Mouse (Mus musculus): ENCODE data around the gene Ap1g2. TPM values are rescaled to one million over a fixed set of nuclear protein-coding genes. Genes with fewer than 3 reads are reported as not detected.

The Ap1g2 gene
- polyA plus RNA-seq, 1 experiment from 2014 or later, result 6.9 TPM

- Histone ChIP-seq H3K27me3 (replicated peaks; ENCODE audit: control insufficient read depth, insufficient read depth, low read length) (no peaks in the 10 kb centered on the region), H3K4me1 (ENCODE audit: control insufficient read depth, insufficient read depth, low read depth, low read length) (no peaks in the 10 kb centered on the region), H3K4me2 (ENCODE audit: low read length) (no peak overlapping the region), H3K36me3 (ENCODE audit: control insufficient read depth, insufficient read depth, low read length) (no peaks in the 10 kb centered on the region), H3K27ac (ENCODE audit: low read depth, low read length) (no peak overlapping the region), H3K9ac (ENCODE audit: low read depth, low read length) (no peak overlapping the region), H3K9me3 (ENCODE audit: control insufficient read depth, low read length) (no peaks in the 10 kb centered on the region), H3K4me3 (ENCODE audit: low read length) (no peak overlapping the region)
- ATAC-seq, result no peak
- WGBS, result 79% methylated on average over 8 of the region's 8 CpGs
Observed at GRCm38 (mm10) chr14:55135676-55136075, 29.3 kb upstream of the Ap1g2 start.

GRCm38 (mm10) chr14:55126521-55126920 lies 20.1 kb upstream of the Ap1g2 start:
- no peak for ATAC-seq
- Histone ChIP-seq H3K9me3 (ENCODE audit: control insufficient read depth, low read length) (no peaks in the 10 kb centered on the region), H3K27ac (ENCODE audit: low read depth, low read length) (no peak overlapping the region), H3K4me1 (ENCODE audit: control insufficient read depth, insufficient read depth, low read depth, low read length) (peaks cover 12% of the 10 kb centered on the region), H3K36me3 (ENCODE audit: control insufficient read depth, insufficient read depth, low read length) (no peaks in the 10 kb centered on the region), H3K27me3 (replicated peaks; ENCODE audit: control insufficient read depth, insufficient read depth, low read length) (no peaks in the 10 kb centered on the region), H3K4me3 (ENCODE audit: low read length) (no peak overlapping the region), H3K9ac (ENCODE audit: low read depth, low read length) (no peak overlapping the region), H3K4me2 (ENCODE audit: low read length) (no peak overlapping the region)
- 60% methylated on average over 7 of the region's 7 CpGs for WGBS

DNA sequence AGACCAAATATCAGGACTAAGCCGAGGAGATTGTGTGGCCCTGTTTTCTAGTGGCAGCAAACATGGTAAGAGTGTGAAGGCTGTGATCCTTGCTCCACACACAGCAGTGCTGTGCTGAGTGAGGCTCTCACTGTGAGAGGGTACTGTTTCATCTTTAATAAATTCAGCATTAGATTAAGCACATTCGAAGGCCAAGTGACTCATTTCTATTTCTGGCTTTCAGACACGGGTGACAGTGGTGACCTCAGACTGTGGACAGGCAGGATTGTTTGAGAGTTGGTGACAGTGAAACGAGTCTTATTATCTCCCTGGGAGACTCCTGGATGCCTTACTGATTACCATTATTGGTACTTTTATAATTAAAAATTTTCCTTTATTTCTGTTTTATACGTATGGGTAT lies 19.3 kb upstream of the Ap1g2 start:
- Histone ChIP-seq H3K36me3 (ENCODE audit: control insufficient read depth, insufficient read depth, low read length) (no peaks in the 10 kb centered on the region), H3K9me3 (ENCODE audit: control insufficient read depth, low read length) (no peaks in the 10 kb centered on the region), H3K4me3 (ENCODE audit: low read length) (no peak overlapping the region), H3K4me2 (ENCODE audit: low read length) (no peak overlapping the region), H3K27ac (ENCODE audit: low read depth, low read length) (no peak overlapping the region), H3K9ac (ENCODE audit: low read depth, low read length) (no peak overlapping the region), H3K4me1 (ENCODE audit: control insufficient read depth, insufficient read depth, low read depth, low read length) (peaks cover 12% of the 10 kb centered on the region), H3K27me3 (replicated peaks; ENCODE audit: control insufficient read depth, insufficient read depth, low read length) (no peaks in the 10 kb centered on the region)
- no peak for ATAC-seq
- WGBS, result 89% methylated on average over 5 of the region's 5 CpGs

- H3K27ac ChIP-seq (ENCODE audit: low read depth, low read length), result peak overlapping the region; percentile 77
- peak overlapping the region; percentile 43 for H3K4me2 ChIP-seq (ENCODE audit: low read length)
- H3K4me1 ChIP-seq (ENCODE audit: control insufficient read depth, insufficient read depth, low read depth, low read length), result peaks cover 16% of the 10 kb centered on the region
- ATAC-seq, result peak; percentile 44
- no peaks in the 10 kb centered on the region for H3K9me3 ChIP-seq (ENCODE audit: control insufficient read depth, low read length)
- H3K36me3 ChIP-seq (ENCODE audit: control insufficient read depth, insufficient read depth, low read length), result no peaks in the 10 kb centered on the region
- no peaks in the 10 kb centered on the region for H3K27me3 ChIP-seq (replicated peaks; ENCODE audit: control insufficient read depth, insufficient read depth, low read length)
- H3K4me3 ChIP-seq (ENCODE audit: low read length), result 0 out of 2 replicates have a peak overlapping the region, but pooled peaks have one; percentile 10
- 12% methylated on average over 8 of the region's 8 CpGs for WGBS
- H3K9ac ChIP-seq (ENCODE audit: low read depth, low read length), result peak overlapping the region; percentile 51
Observed at GRCm38 (mm10) chr14:55122359-55122758, 16.0 kb upstream of the Ap1g2 start.

DNA sequence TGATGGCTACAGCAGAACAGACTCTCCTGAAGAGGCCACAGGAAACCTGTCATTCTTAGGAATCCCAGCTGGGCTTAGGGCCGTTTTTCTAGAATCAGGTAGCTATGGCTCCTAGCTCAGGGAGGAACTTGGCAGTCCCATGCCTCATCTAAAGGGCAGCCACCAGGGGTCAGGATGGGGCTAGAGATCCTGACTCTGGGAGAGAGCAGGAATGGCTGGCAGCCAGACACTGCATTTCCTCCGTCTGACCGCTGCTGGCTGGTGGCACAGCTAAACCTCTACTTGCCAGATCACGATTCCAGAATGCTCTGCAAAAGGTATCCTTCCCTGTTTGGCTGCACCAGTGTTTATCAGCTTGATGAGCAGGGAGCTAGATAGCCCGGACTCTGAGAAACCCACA lies 15.6 kb upstream of the Ap1g2 start:
- peak overlapping the region; percentile 77 for H3K27ac ChIP-seq (ENCODE audit: low read depth, low read length)
- 5% methylated on average over 5 of the region's 5 CpGs for WGBS
- H3K9ac ChIP-seq (ENCODE audit: low read depth, low read length), result peak overlapping the region; percentile 51
- 0 out of 2 replicates have a peak overlapping the region, but pooled peaks have one; percentile 10 for H3K4me3 ChIP-seq (ENCODE audit: low read length)
- H3K36me3 ChIP-seq (ENCODE audit: control insufficient read depth, insufficient read depth, low read length), result no peaks in the 10 kb centered on the region
- peaks cover 20% of the 10 kb centered on the region for H3K4me1 ChIP-seq (ENCODE audit: control insufficient read depth, insufficient read depth, low read depth, low read length)
- H3K27me3 ChIP-seq (replicated peaks; ENCODE audit: control insufficient read depth, insufficient read depth, low read length), result no peaks in the 10 kb centered on the region
- peak; percentile 92 for ATAC-seq
- peak overlapping the region; percentile 43 for H3K4me2 ChIP-seq (ENCODE audit: low read length)
- no peaks in the 10 kb centered on the region for H3K9me3 ChIP-seq (ENCODE audit: control insufficient read depth, low read length)

DNA sequence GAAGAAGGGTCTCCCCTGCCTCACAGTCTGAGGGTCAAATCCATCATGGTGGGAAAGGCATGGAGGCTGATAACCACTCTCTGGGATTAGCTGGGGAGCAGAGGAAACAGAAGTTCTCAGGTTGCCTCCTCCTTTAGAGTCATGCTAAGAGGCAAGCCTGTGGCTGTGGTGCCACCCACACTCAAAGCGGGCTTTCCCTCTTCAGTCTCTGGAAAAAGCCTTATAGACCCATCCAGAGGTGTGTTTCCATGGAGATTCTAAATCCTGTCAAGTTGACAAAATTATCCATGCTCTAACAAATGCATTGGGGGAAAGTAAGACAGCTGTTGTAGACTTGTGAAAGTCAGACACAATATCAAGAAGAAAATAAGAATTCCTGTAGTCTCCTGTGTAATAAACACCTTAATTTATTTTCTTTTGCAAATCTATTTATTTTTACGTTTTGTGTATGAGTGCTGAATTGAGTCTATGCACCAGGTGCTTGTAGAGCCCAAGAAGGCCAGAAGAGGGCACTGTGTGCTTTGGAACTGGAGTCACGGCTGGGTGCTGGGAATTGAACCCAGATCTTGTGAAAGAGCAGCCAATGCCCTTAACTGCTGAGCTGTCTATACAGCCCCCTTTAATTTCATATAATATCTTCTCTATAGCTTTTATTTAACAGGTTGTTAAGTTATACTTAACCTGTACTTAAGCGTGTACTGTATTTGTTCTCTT lies 13.2 kb upstream of the Ap1g2 start:
- H3K27ac ChIP-seq (ENCODE audit: low read depth, low read length), result no peak overlapping the region
- H3K36me3 ChIP-seq (ENCODE audit: control insufficient read depth, insufficient read depth, low read length), result no peaks in the 10 kb centered on the region
- H3K4me3 ChIP-seq (ENCODE audit: low read length), result no peak overlapping the region
- H3K9ac ChIP-seq (ENCODE audit: low read depth, low read length), result no peak overlapping the region
- 71% methylated on average over 4 of the region's 4 CpGs for WGBS
- no peaks in the 10 kb centered on the region for H3K27me3 ChIP-seq (replicated peaks; ENCODE audit: control insufficient read depth, insufficient read depth, low read length)
- ATAC-seq, result no peak
- no peak overlapping the region for H3K4me2 ChIP-seq (ENCODE audit: low read length)
- no peaks in the 10 kb centered on the region for H3K9me3 ChIP-seq (ENCODE audit: control insufficient read depth, low read length)
- peaks cover 22% of the 10 kb centered on the region for H3K4me1 ChIP-seq (ENCODE audit: control insufficient read depth, insufficient read depth, low read depth, low read length)

- Histone ChIP-seq H3K4me1 (ENCODE audit: control insufficient read depth, insufficient read depth, low read depth, low read length) (peaks cover 28% of the 10 kb centered on the region), H3K9ac (ENCODE audit: low read depth, low read length) (no peak overlapping the region), H3K4me3 (ENCODE audit: low read length) (no peak overlapping the region), H3K27me3 (replicated peaks; ENCODE audit: control insufficient read depth, insufficient read depth, low read length) (no peaks in the 10 kb centered on the region), H3K4me2 (ENCODE audit: low read length) (no peak overlapping the region), H3K9me3 (ENCODE audit: control insufficient read depth, low read length) (no peaks in the 10 kb centered on the region), H3K27ac (ENCODE audit: low read depth, low read length) (no peak overlapping the region), H3K36me3 (ENCODE audit: control insufficient read depth, insufficient read depth, low read length) (no peaks in the 10 kb centered on the region)
- 65% methylated on average over 4 of the region's 4 CpGs for WGBS
- no peak for ATAC-seq
Observed at GRCm38 (mm10) chr14:55118852-55119251, 12.5 kb upstream of the Ap1g2 start.

GRCm38 (mm10) chr14:55116425-55117200 lies 10.2 kb upstream of the Ap1g2 start, which contains the start of gene Jph4:
Gene Jph4, minus strand, starts transcription at chr14:55116935.
- peaks cover 4% of the 10 kb centered on the region; the same call in 1 of the 2 replicates for H3K36me3 ChIP-seq (ENCODE audit: control insufficient read depth, insufficient read depth, low read length)
- peak within 1 kb of the TSS; percentile 77 for H3K4me2 ChIP-seq (ENCODE audit: low read length)
- WGBS, result 5% methylated on average over 21 of the region's 21 CpGs
- no peaks in the 10 kb centered on the region for H3K9me3 ChIP-seq (ENCODE audit: control insufficient read depth, low read length)
- H3K27ac ChIP-seq (ENCODE audit: low read depth, low read length), result peak within 1 kb of the TSS; percentile 93
- peaks cover 35% of the 10 kb centered on the region for H3K4me1 ChIP-seq (ENCODE audit: control insufficient read depth, insufficient read depth, low read depth, low read length)
- ATAC-seq, result peak; percentile 72
- H3K27me3 ChIP-seq (replicated peaks; ENCODE audit: control insufficient read depth, insufficient read depth, low read length), result no peaks in the 10 kb centered on the region
- H3K4me3 ChIP-seq (ENCODE audit: low read length), result peak within 1 kb of the TSS; percentile 76
- H3K9ac ChIP-seq (ENCODE audit: low read depth, low read length), result peak within 1 kb of the TSS; percentile 90

DNA sequence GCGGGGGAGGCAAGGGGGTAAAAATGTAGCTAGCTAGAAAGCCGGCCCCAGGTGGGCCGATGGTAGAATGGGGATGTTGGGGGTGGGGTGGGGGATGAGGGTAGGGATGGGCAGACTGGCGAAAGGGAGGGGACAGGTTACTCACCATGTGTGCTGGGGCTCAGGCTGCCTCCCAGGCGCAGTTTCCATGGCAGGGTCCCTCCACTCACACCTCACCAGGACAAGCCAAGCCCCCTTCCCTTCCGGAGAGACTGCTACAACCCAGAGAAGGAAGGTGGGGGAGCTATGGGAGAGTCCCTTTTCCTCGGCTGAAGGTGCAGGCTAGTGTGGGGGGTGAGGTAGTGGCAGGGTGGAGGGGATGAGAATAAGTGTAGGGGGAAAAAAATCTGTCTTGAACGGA lies 9.5 kb upstream of the Ap1g2 start:
- ATAC-seq, result peak; percentile 35
- no peaks in the 10 kb centered on the region for H3K27me3 ChIP-seq (replicated peaks; ENCODE audit: control insufficient read depth, insufficient read depth, low read length)
- no peaks in the 10 kb centered on the region for H3K9me3 ChIP-seq (ENCODE audit: control insufficient read depth, low read length)
- H3K9ac ChIP-seq (ENCODE audit: low read depth, low read length), result peak overlapping the region; percentile 90
- WGBS, result 0% methylated on average over 8 of the region's 8 CpGs
- H3K4me3 ChIP-seq (ENCODE audit: low read length), result peak overlapping the region; percentile 76
- peaks cover 4% of the 10 kb centered on the region; the same call in 1 of the 2 replicates for H3K36me3 ChIP-seq (ENCODE audit: control insufficient read depth, insufficient read depth, low read length)
- peak overlapping the region; percentile 93 for H3K27ac ChIP-seq (ENCODE audit: low read depth, low read length)
- H3K4me1 ChIP-seq (ENCODE audit: control insufficient read depth, insufficient read depth, low read depth, low read length), result peaks cover 40% of the 10 kb centered on the region
- peak overlapping the region; percentile 77 for H3K4me2 ChIP-seq (ENCODE audit: low read length)

Data from hindbrain, embryonic 16.5 days (tissue).